Mouse (Mus musculus) heart, embryonic 13.5 days (tissue): ENCODE data around the gene Cic. TPM values are rescaled to one million over a fixed set of nuclear protein-coding genes. Genes with fewer than 3 reads are reported as not detected.

ENCODE experiments used
- ATAC-seq: fragments of 200-750 bp; cut with Nextera tagmentation; 2 replicates; pipeline ENCODE4 v1.8.0; 2017; ENCODE audit warnings: moderate TSS enrichment; ENCODE audit not compliant: insufficient number of reproducible peaks, low FRiP score, low TSS enrichment; ENCODE audit errors: extremely low read depth
- H3K27ac ChIP-seq: fragments of 300-500 bp; sonication (generic); replicated peaks from 2 replicates; pipeline ENCODE4 v1.5.1; 2015; ENCODE audit warnings: moderate library complexity, mild to moderate bottlenecking, inconsistent platforms
- H3K27me3 ChIP-seq: fragments of 300-500 bp; sonication (generic); replicated peaks from 2 replicates; pipeline ENCODE4 v1.6.1; 2015; ENCODE audit warnings: mild to moderate bottlenecking, inconsistent platforms
- H3K36me3 ChIP-seq: fragments of 300-500 bp; sonication (generic); 2 replicates; pipeline ENCODE4 v1.6.1; 2015; ENCODE audit warnings: mild to moderate bottlenecking, inconsistent platforms
- H3K4me1 ChIP-seq: fragments of 300-500 bp; sonication (generic); 2 replicates; pipeline ENCODE4 v1.6.1; 2015; ENCODE audit warnings: inconsistent platforms
- H3K4me2 ChIP-seq: fragments of 300-500 bp; sonication (generic); 2 replicates; pipeline ENCODE4 v1.6.1; 2015; ENCODE audit warnings: inconsistent platforms, mild to moderate bottlenecking, moderate library complexity
- H3K4me3 ChIP-seq: fragments of 300-500 bp; sonication (generic); 2 replicates; pipeline ENCODE4 v1.5.1; 2015; ENCODE audit warnings: moderate library complexity, mild to moderate bottlenecking, inconsistent platforms
- H3K9ac ChIP-seq: fragments of 300-500 bp; sonication (generic); 2 replicates; pipeline ENCODE4 v1.6.1; 2015; ENCODE audit warnings: inconsistent platforms, mild to moderate bottlenecking, moderate library complexity
- H3K9me3 ChIP-seq: fragments of 300-500 bp; sonication (generic); 2 replicates; pipeline ENCODE4 v1.6.1; 2016; ENCODE audit warnings: inconsistent platforms
- WGBS: fragments of 180-500 bp; shearing (Covaris S2); methylation state at CpG from one replicate; pipeline ENCODE4 v1.1.7; 2015; ENCODE audit warnings: mixed read lengths; 5-methylcytosine and 5-hydroxymethylcytosine counted together
- polyA plus RNA-seq: library from polyadenylated mRNA; unstranded; fragments of >200 nt; fragmentation: Nextera tagmentation; extraction: Ambion mirVana; gene quantifications from 2 replicates; pipeline ENCODE4 v1.2.1, GENCODE M21; 2015

The Cic gene
- polyA plus RNA-seq, 1 experiment from 2014 or later = 22.9 TPM

GRCm38 (mm10) chr7:25288721-25289120 lies 21.2 kb downstream of the Cic start:
- H3K36me3 ChIP-seq = peaks cover 92% of the 10 kb centered on the region
- no peaks in the 10 kb centered on the region for H3K9me3 ChIP-seq
- no peaks in the 10 kb centered on the region for H3K27me3 ChIP-seq
- ATAC-seq = no peak
- H3K4me3 ChIP-seq = no peak overlapping the region
- peaks cover 45% of the 10 kb centered on the region for H3K4me1 ChIP-seq
- no peak overlapping the region for H3K4me2 ChIP-seq
- WGBS = 93% methylated on average over 3 of the region's 3 CpGs
- no peak overlapping the region for H3K27ac ChIP-seq
- H3K9ac ChIP-seq = no peak overlapping the region

GRCm38 (mm10) chr7:25289925-25290324 lies 22.4 kb downstream of the Cic start:
- no peak for ATAC-seq
- H3K27me3 ChIP-seq = no peaks in the 10 kb centered on the region

GRCm38 (mm10) chr7:25290463-25290862 lies 23.0 kb downstream of the Cic start:
- Histone ChIP-seq H3K27me3 (no peaks in the 10 kb centered on the region), H3K27ac (no peak overlapping the region), H3K9me3 (no peaks in the 10 kb centered on the region), H3K36me3 (peaks cover 100% of the 10 kb centered on the region), H3K4me1 (peaks cover 37% of the 10 kb centered on the region), H3K9ac (no peak overlapping the region), H3K4me3 (no peak overlapping the region), H3K4me2 (no peak overlapping the region)
- ATAC-seq = no peak
- WGBS = 95% methylated on average over 1 of the region's 1 CpGs

More at GRCm38 (mm10) chr7:25289925-25290324, 22.4 kb downstream of the Cic start:
- WGBS = 97% methylated on average over 3 of the region's 3 CpGs
- peaks cover 100% of the 10 kb centered on the region for H3K36me3 ChIP-seq
- H3K4me1 ChIP-seq = peaks cover 40% of the 10 kb centered on the region
- H3K9me3 ChIP-seq = no peaks in the 10 kb centered on the region
- H3K4me3 ChIP-seq = no peak overlapping the region
- no peak overlapping the region for H3K9ac ChIP-seq
- no peak overlapping the region for H3K27ac ChIP-seq
- H3K4me2 ChIP-seq = no peak overlapping the region

DNA sequence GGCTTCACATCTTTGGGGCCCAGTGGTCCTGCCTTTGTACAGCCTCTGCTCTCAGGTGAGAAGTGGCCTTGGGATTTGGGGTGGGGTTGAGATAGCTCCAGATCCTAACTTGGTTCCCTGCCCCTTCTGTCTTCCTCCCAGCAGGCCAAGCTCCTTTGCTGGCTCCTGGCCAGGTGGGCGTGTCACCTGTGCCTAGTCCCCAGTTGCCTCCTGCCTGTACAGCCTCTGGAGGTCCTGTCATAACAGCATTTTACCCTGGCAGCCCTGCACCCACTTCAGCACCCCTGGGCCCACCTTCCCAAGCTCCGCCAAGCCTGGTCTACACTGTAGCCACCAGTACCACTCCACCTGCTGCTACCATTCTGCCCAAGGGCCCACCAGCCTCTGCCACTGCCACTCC lies 23.4 kb downstream of the Cic start:
- H3K27ac ChIP-seq = 0 out of 2 replicates have a peak overlapping the region, but pooled peaks have one; percentile 26
- no peak overlapping the region for H3K4me2 ChIP-seq
- H3K4me3 ChIP-seq = no peak overlapping the region
- H3K4me1 ChIP-seq = peaks cover 38% of the 10 kb centered on the region
- ATAC-seq = no peak
- no peaks in the 10 kb centered on the region for H3K9me3 ChIP-seq
- no peaks in the 10 kb centered on the region for H3K27me3 ChIP-seq
- peaks cover 100% of the 10 kb centered on the region for H3K36me3 ChIP-seq
- 72% methylated on average over 2 of the region's 2 CpGs for WGBS
- H3K9ac ChIP-seq = no peak overlapping the region

DNA sequence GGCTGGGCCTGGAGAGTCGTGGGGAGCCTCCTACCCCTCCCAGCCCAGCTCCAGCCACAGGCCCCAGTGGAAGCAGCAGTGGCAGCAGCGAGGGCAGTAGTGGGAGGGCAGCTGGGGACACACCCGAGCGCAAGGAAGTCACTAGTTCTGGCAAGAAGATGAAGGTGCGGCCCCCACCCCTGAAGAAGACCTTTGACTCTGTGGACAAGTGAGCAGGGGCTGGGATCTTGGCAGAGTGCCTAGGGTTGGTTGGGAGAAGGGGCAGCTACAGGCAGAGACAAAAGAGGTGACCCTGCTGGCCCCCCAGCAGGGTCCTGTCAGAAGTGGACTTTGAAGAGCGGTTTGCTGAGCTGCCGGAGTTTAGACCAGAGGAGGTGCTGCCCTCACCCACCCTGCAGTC lies 24.6 kb downstream of the Cic start:
- no peaks in the 10 kb centered on the region for H3K27me3 ChIP-seq

DNA sequence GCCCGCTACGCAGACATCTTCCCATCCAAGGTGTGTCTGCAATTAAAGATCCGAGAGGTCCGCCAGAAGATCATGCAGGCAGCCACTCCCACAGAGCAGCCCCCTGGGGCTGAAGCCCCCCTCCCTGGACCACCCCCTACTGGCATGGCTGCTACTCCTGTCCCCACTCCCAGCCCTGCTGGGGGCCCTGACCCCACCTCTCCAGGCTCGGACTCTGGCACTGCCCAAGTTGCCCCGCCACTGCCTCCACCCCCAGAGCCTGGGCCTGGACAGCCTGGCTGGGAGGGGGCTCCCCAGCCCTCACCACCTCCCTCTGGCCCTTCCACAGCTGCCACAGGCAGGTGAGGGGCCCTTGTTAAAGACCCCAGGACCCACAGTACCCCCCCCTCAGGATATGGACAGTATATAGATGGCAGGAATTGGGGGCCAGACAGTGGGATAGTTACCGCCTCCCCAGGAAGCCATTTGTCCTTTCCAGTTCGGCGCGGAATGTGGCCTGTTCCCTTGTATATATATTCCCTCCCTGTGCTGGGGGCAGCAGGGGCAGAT lies 25.8 kb downstream of the Cic start:
- no peak overlapping the region for H3K4me3 ChIP-seq
- ATAC-seq = no peak
- H3K4me2 ChIP-seq = no peak overlapping the region
- peaks cover 80% of the 10 kb centered on the region for H3K36me3 ChIP-seq
- 74% methylated on average over 8 of the region's 10 CpGs for WGBS
- peak overlapping the region; percentile 55; the same call in 1 of the 2 replicates for H3K27ac ChIP-seq
- H3K4me1 ChIP-seq = peaks cover 52% of the 10 kb centered on the region
- peak overlapping the region; percentile 48; the same call in 1 of the 2 replicates for H3K9ac ChIP-seq
- no peaks in the 10 kb centered on the region for H3K9me3 ChIP-seq
- H3K27me3 ChIP-seq = no peaks in the 10 kb centered on the region

More for the DNA sequence above, 24.6 kb downstream of the Cic start:
- no peak overlapping the region for H3K4me2 ChIP-seq
- H3K9ac ChIP-seq = peak overlapping the region; percentile 52; the same call in 1 of the 2 replicates
- H3K36me3 ChIP-seq = peaks cover 91% of the 10 kb centered on the region
- no peak overlapping the region for H3K4me3 ChIP-seq
- H3K27ac ChIP-seq = 0 out of 2 replicates have a peak overlapping the region, but pooled peaks have one; percentile 15
- peaks cover 49% of the 10 kb centered on the region for H3K4me1 ChIP-seq
- no peaks in the 10 kb centered on the region for H3K9me3 ChIP-seq
- 64% methylated on average over 7 of the region's 7 CpGs for WGBS
- ATAC-seq = no peak

DNA sequence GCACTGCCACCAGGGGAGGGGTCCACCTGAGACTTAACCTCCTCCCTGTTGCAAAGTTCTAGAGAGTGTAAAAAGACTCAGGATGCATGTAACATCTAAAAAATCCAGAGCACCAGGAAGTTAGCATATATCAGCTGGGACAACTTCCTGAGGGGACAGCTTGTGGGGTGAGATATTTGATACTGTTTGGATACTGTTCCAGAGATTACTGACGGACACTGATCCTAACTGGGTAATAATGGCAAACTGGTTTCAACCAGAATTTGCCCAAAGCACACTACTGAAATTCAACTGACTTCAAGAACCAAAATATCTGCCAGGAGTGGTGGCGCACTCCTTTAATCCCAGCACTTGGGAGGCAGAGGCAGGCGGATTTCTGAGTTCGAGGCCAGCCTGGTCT lies 27.0 kb downstream of the Cic start:
- peaks cover 56% of the 10 kb centered on the region for H3K4me1 ChIP-seq
- H3K36me3 ChIP-seq = peaks cover 67% of the 10 kb centered on the region
- no peak overlapping the region for H3K4me2 ChIP-seq
- 0 out of 2 replicates have a peak overlapping the region, but pooled peaks have one; percentile 13 for H3K27ac ChIP-seq
- H3K27me3 ChIP-seq = no peaks in the 10 kb centered on the region
- no peak overlapping the region for H3K9ac ChIP-seq
- H3K9me3 ChIP-seq = no peaks in the 10 kb centered on the region
- no peak for ATAC-seq
- H3K4me3 ChIP-seq = no peak overlapping the region
- 84% methylated on average over 4 of the region's 4 CpGs for WGBS

DNA sequence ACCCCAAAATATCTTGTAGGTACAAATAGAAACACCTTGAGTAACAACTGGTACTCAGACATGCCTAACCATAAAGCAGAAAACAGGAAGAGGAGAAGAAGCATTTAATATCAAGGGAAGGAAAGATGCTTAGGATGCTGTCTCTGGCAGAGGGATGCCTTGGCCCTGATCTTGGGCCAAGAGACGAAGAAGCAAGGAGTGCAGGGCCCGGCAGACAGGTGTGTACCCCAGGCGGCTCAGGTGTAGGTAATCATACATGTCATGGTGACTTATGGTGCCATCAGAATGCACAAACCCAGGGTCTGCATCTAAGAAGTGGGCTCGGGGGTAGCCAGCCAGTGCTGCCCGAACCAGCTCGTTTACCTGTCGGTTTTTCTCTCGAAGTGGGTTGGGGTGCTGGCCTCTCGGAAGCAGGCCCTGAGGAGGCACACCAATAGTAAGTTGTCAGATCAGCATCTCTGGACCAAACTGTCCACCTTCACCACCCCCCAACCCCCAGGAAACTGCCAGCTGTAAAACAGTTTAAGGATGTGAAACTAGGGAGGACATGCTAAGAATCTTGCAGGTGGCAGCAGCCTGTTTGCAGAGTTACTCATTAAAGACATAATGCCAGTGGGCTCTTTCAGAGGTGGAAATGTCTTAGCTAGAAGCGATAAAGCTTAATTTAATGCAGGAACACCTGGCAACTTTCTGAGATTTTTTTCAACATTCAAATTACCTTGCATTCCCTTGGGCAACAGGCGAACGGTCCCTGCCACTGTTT lies 27.6 kb downstream of the Cic start:
- peaks cover 61% of the 10 kb centered on the region for H3K36me3 ChIP-seq
- 88% methylated on average over 12 of the region's 12 CpGs for WGBS

GRCm38 (mm10) chr7:25296945-25297453 lies 29.5 kb downstream of the Cic start:
- H3K9ac ChIP-seq = peak overlapping the region; percentile 91
- H3K4me2 ChIP-seq = peak overlapping the region; percentile 79
- H3K36me3 ChIP-seq = peaks cover 42% of the 10 kb centered on the region
- peaks cover 41% of the 10 kb centered on the region for H3K4me1 ChIP-seq
- H3K27me3 ChIP-seq = no peaks in the 10 kb centered on the region
- peak overlapping the region; percentile 70 for H3K4me3 ChIP-seq
- H3K27ac ChIP-seq = peak overlapping the region; percentile 92
- no peaks in the 10 kb centered on the region for H3K9me3 ChIP-seq
- peak; percentile 8; the same call in 1 of the 2 replicates for ATAC-seq
- WGBS = under 1% methylated on average over 21 of the region's 21 CpGs

More for the DNA sequence above, 27.6 kb downstream of the Cic start:
- H3K27me3 ChIP-seq = no peaks in the 10 kb centered on the region
- no peak for ATAC-seq
- H3K4me3 ChIP-seq = no peak overlapping the region
- no peak overlapping the region for H3K9ac ChIP-seq
- H3K27ac ChIP-seq = no peak overlapping the region
- H3K4me1 ChIP-seq = peaks cover 56% of the 10 kb centered on the region
- H3K4me2 ChIP-seq = no peak overlapping the region
- no peaks in the 10 kb centered on the region for H3K9me3 ChIP-seq

GRCm38 (mm10) chr7:25297454-25298325 lies 30.2 kb downstream of the Cic start, which contains the start of gene Pafah1b3:
Pafah1b3 (minus strand) TSS chr7:25297986.
- peak within 1 kb of the TSS; percentile 70 for H3K4me3 ChIP-seq
- peaks cover 5% of the 10 kb centered on the region; the same call in 1 of the 2 replicates for H3K27me3 ChIP-seq
- H3K4me2 ChIP-seq = peak within 1 kb of the TSS; percentile 79
- peak within 1 kb of the TSS; percentile 92 for H3K27ac ChIP-seq
- no peaks in the 10 kb centered on the region for H3K9me3 ChIP-seq
- WGBS = 1% methylated on average over 52 of the region's 52 CpGs
- H3K4me1 ChIP-seq = peaks cover 35% of the 10 kb centered on the region
- peak; percentile 80 for ATAC-seq
- peak within 1 kb of the TSS; percentile 91 for H3K9ac ChIP-seq
- H3K36me3 ChIP-seq = peaks cover 35% of the 10 kb centered on the region

DNA sequence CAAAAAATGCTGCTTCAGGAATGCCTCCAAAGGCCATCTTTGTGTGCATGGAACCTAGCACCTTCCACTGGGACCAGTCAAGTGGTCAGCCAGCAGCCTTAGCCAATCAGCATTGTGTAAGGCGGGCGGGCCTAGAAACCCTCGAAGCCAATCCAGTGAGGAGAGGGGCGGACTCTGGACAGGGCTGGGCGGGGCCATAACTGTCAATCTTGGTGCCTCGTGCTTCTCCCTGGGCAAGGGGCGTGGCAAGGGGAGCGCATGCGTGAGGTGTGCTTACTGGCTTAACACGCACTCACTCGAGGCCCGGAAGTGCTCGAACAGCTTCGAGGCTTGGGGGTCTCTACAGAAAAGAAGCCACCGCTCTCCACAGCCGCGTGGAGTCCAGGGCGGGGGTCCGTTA lies 33.6 kb downstream of the Cic start, which contains the start of gene Prr19:
Gene Prr19 (plus strand): TSS at position 349 of the 400 bp plus-strand sequence.
- Histone ChIP-seq H3K4me1 (peaks cover 25% of the 10 kb centered on the region), H3K4me3 (no peak within 1 kb of the TSS), H3K9me3 (no peaks in the 10 kb centered on the region), H3K4me2 (no peak within 1 kb of the TSS), H3K27me3 (peaks cover 32% of the 10 kb centered on the region), H3K36me3 (peaks cover 2% of the 10 kb centered on the region), H3K27ac (no peak within 1 kb of the TSS), H3K9ac (no peak within 1 kb of the TSS)
- 50% methylated on average over 19 of the region's 19 CpGs for WGBS
- ATAC-seq = no peak
